Mouse (Mus musculus): ENCODE measurements around the gene Pbsn. TPM values are rescaled to one million over a fixed set of nuclear protein-coding genes. Genes with fewer than 3 reads are reported as not detected.
A peak's percentile ranks its signal among the peaks of the same experiment; 100 is the strongest.

Pbsn gene
- total and polyA plus RNA-seq, 2 experiments from 2014 or later: not detected

DNA sequence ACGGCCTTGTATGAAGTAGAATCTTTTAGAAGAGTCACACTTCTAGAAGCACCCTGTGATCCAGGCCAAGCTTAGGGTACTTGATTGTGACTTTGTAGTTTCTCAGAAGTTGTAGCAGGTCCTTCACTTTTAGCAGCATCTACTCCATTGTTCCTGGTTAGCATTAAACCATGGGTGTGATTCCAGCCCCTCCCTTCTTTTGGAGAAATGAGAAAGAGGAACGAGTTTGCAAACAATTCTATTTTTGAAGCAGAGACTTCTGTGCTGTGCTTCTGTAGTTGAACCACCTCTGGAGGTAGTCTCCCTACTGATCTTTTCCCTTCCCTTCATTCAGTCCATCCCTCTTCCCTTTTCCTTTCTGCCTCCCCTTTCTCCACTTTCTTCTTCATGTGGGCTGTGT is 51.1 kb downstream of the Pbsn start:
- no peak overlapping the region for H3K4me3 ChIP-seq (ENCODE audit: low read depth, low read length)
- no peak overlapping the region for H3K27ac ChIP-seq (ENCODE audit: low read depth, low read length)
- H3K36me3 ChIP-seq (ENCODE audit: insufficient read depth, low read length): no peaks in the 10 kb centered on the region
- no peaks in the 10 kb centered on the region for H3K27me3 ChIP-seq (ENCODE audit: insufficient read depth, low read length)
- H3K9ac ChIP-seq (replicated peaks; ENCODE audit: low read length, poor library complexity, severe bottlenecking): no peak overlapping the region
- DNase-seq (ENCODE audit: low spot score) (no peak), ATAC-seq (ENCODE audit: low FRiP score) (no peak)
- no peak for TF ChIP-seq CTCF (IDR thresholded peaks at IDR 0.05)
- H3K4me1 ChIP-seq (ENCODE audit: insufficient read depth, low read length): no peaks in the 10 kb centered on the region
- 74% methylated on average over 2 of the region's 2 CpGs for WGBS
- H3K4me2 ChIP-seq (ENCODE audit: low read depth, low read length, poor library complexity, severe bottlenecking): no peak overlapping the region
- no peaks in the 10 kb centered on the region for H3K9me3 ChIP-seq (ENCODE audit: low read length)

DNA sequence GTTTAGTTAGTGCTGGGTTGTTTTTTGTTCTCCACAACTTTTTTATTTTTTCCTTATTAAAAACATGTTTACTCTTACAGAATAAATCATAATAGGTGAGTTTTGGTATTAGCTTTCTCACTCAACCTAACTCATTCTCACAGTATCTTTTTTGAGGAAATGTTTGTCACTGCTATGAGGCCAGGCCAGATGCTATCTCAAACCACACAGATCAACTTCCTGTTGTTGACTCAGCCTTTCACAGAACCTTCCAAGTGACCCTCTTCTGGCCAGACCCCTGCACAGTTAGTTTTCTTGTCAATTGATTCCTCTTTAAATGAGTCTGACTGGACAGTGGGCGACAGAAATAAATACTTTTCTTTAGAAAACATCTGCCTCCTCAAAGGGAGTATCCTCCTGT is 51.9 kb downstream of the Pbsn start:
- ATAC-seq (ENCODE audit: low FRiP score) (no peak), DNase-seq (ENCODE audit: low spot score) (no peak)
- Histone ChIP-seq H3K4me2 (ENCODE audit: low read depth, low read length, poor library complexity, severe bottlenecking) (no peak overlapping the region), H3K9ac (replicated peaks; ENCODE audit: low read length, poor library complexity, severe bottlenecking) (no peak overlapping the region), H3K27me3 (ENCODE audit: insufficient read depth, low read length) (no peaks in the 10 kb centered on the region), H3K4me1 (ENCODE audit: insufficient read depth, low read length) (no peaks in the 10 kb centered on the region), H3K4me3 (ENCODE audit: low read depth, low read length) (no peak overlapping the region), H3K27ac (ENCODE audit: low read depth, low read length) (no peak overlapping the region), H3K9me3 (ENCODE audit: low read length) (no peaks in the 10 kb centered on the region), H3K36me3 (ENCODE audit: insufficient read depth, low read length) (no peaks in the 10 kb centered on the region)
- TF ChIP-seq CTCF (IDR thresholded peaks at IDR 0.05): no peak
- 69% methylated on average over 1 of the region's 1 CpGs for WGBS

GRCm38 (mm10) chrX:77799554-77799953 is 53.9 kb downstream of the Pbsn start:
- H3K27me3 ChIP-seq (ENCODE audit: insufficient read depth, low read length): no peaks in the 10 kb centered on the region
- no peaks in the 10 kb centered on the region for H3K36me3 ChIP-seq (ENCODE audit: insufficient read depth, low read length)
- no peaks in the 10 kb centered on the region for H3K4me1 ChIP-seq (ENCODE audit: insufficient read depth, low read length)
- H3K4me3 ChIP-seq (ENCODE audit: low read depth, low read length): no peak overlapping the region
- ATAC-seq (ENCODE audit: low FRiP score): no peak
- H3K4me2 ChIP-seq (ENCODE audit: low read depth, low read length, poor library complexity, severe bottlenecking): no peak overlapping the region
- 91% methylated on average over 3 of the region's 3 CpGs for WGBS
- no peak overlapping the region for H3K9ac ChIP-seq (replicated peaks; ENCODE audit: low read length, poor library complexity, severe bottlenecking)
- H3K27ac ChIP-seq (ENCODE audit: low read depth, low read length): no peak overlapping the region
- no peak for TF ChIP-seq CTCF (IDR thresholded peaks at IDR 0.05)
- no peaks in the 10 kb centered on the region for H3K9me3 ChIP-seq (ENCODE audit: low read length)
- no peak for DNase-seq (ENCODE audit: low spot score)

DNA sequence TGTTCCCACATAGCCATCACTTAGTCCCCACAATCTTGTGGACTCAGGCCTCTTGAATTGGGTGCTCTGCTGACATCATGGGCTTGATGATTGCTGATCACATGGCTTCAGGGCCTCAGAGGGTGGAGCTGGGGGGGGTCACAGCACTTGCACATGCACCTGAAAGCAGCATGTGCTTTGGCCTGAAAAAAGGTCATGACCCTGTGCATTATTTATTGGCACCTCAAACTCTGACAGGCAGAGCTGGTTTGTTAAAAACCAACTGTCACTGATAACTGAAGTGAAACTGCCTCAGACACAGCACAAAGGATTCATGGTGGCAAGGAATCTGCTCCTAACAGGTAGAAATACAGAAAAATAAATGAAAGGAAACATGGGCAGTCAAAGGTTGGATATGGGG is 55.6 kb downstream of the Pbsn start:
- H3K4me3 ChIP-seq (ENCODE audit: low read depth, low read length): no peak overlapping the region
- H3K4me2 ChIP-seq (ENCODE audit: low read depth, low read length, poor library complexity, severe bottlenecking): no peak overlapping the region
- DNase-seq (ENCODE audit: low spot score) (no peak), ATAC-seq (ENCODE audit: low FRiP score) (no peak)
- H3K9ac ChIP-seq (replicated peaks; ENCODE audit: low read length, poor library complexity, severe bottlenecking): no peak overlapping the region
- no peaks in the 10 kb centered on the region for H3K27me3 ChIP-seq (ENCODE audit: insufficient read depth, low read length)
- no peaks in the 10 kb centered on the region for H3K4me1 ChIP-seq (ENCODE audit: insufficient read depth, low read length)
- no peak overlapping the region for H3K27ac ChIP-seq (ENCODE audit: low read depth, low read length)
- no peaks in the 10 kb centered on the region for H3K36me3 ChIP-seq (ENCODE audit: insufficient read depth, low read length)
- no peak for TF ChIP-seq CTCF (IDR thresholded peaks at IDR 0.05)
- H3K9me3 ChIP-seq (ENCODE audit: low read length): no peaks in the 10 kb centered on the region

DNA sequence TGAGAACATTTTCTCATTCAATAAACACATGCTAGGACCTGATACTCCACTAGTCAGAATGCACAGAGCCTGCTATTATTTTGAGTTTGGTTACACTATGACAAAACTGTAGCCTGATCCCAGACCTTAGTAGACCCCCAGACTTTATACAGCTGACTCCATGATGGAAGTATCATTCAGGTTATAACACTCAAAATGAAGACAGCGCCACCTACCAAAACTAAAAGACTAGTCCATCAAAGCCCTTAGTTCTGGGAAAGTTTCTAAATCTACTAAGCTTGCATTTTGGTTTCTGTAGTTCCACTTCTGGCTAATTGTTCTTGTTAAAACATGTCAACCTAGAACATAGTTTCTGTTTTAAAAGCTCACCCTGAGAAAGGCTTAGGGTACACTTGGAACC is 56.5 kb downstream of the Pbsn start:
- Histone ChIP-seq H3K4me2 (ENCODE audit: low read depth, low read length, poor library complexity, severe bottlenecking) (peak overlapping the region; percentile 60), H3K9ac (replicated peaks; ENCODE audit: low read length, poor library complexity, severe bottlenecking) (no peak overlapping the region), H3K9me3 (ENCODE audit: low read length) (no peaks in the 10 kb centered on the region), H3K4me1 (ENCODE audit: insufficient read depth, low read length) (no peaks in the 10 kb centered on the region), H3K27me3 (ENCODE audit: insufficient read depth, low read length) (no peaks in the 10 kb centered on the region), H3K27ac (ENCODE audit: low read depth, low read length) (no peak overlapping the region; the same call in 1 of the 2 replicates), H3K36me3 (ENCODE audit: insufficient read depth, low read length) (no peaks in the 10 kb centered on the region), H3K4me3 (ENCODE audit: low read depth, low read length) (peak overlapping the region; percentile 60; the same call in 1 of the 2 replicates)
- no peak for ATAC-seq (ENCODE audit: low FRiP score)
- peak; percentile 22 for DNase-seq (ENCODE audit: low spot score)
- peak; percentile 41 for TF ChIP-seq CTCF (IDR thresholded peaks at IDR 0.05)
- 70% methylated on average over 1 of the region's 1 CpGs for WGBS

DNA sequence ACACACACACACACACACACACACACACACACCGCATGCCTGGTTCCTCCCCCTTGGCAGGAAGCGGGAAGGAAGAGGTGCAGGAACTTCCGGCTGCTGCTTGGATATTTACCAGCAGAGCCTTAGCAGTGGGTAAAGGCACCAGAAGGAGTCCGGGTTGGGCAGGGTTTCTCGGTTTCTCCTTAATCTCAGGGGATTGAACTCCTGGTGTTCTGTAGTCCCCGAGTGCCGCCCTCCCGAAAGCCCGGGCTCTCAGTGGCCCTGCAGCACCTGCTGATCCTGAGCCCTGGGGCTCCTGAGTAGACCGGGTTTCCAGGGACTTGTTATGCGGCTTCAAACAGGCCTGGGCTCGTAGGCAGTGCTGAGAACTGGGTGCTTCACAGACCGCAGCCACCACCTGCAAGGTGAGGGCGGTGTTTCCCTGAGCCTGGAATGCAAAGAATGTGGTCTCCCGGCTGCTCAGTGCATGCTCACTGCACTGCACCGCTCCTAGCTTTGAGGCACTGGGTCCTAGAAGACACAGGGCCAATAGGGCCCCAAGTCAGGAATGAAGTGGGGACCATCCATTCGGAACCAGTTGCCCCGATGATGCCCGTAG is 57.1 kb downstream of the Pbsn start, which contains the start of gene Prkx:
Gene Prkx, minus strand, starts transcription at position 41 of the 598 bp plus-strand sequence.
- H3K9me3 ChIP-seq (ENCODE audit: low read length): no peaks in the 10 kb centered on the region
- peak within 1 kb of the TSS; percentile 68 for H3K27ac ChIP-seq (ENCODE audit: low read depth, low read length)
- no peaks in the 10 kb centered on the region for H3K36me3 ChIP-seq (ENCODE audit: insufficient read depth, low read length)
- DNase-seq (ENCODE audit: low spot score): peak; percentile 73
- no peak for TF ChIP-seq CTCF (IDR thresholded peaks at IDR 0.05)
- peak within 1 kb of the TSS; percentile 60 for H3K4me2 ChIP-seq (ENCODE audit: low read depth, low read length, poor library complexity, severe bottlenecking)
- peak within 1 kb of the TSS; percentile 68 for H3K9ac ChIP-seq (replicated peaks; ENCODE audit: low read length, poor library complexity, severe bottlenecking)
- H3K4me1 ChIP-seq (ENCODE audit: insufficient read depth, low read length): no peaks in the 10 kb centered on the region
- H3K4me3 ChIP-seq (ENCODE audit: low read depth, low read length): peak within 1 kb of the TSS; percentile 60
- H3K27me3 ChIP-seq (ENCODE audit: insufficient read depth, low read length): no peaks in the 10 kb centered on the region
- WGBS: 21% methylated on average over 16 of the region's 19 CpGs
- peak; percentile 86 for ATAC-seq (ENCODE audit: low FRiP score)
